Mouse (Mus musculus) MEL (cell line): ENCODE data around the gene Gm9376. TPM values are rescaled to one million over a fixed set of nuclear protein-coding genes. Genes with fewer than 3 reads are reported as not detected.

Source experiments
- DNase-seq: peaks from one replicate; pipeline ENCODE4 v3.0.0; 2011; ENCODE audit warnings: low read depth, low spot score
- H3K27ac ChIP-seq: 2 replicates; pipeline ENCODE4 v1.5.1; 2012; ENCODE audit warnings: low read depth, mild to moderate bottlenecking, control low read depth, low read length, moderate library complexity; ENCODE audit not compliant: control insufficient read depth
- H3K27me3 ChIP-seq, 2 experiments: fragments of 150-350 bp in 1 of 2; sonication (generic) in 1 of 2; 2 replicates each; pipeline ENCODE4 v1.6.1; 2012; ENCODE audit warnings: low read length in 2 of 2, mild to moderate bottlenecking in 2 of 2, improper control_type of control experiment in 1 of 2, moderate library complexity in 1 of 2; ENCODE audit not compliant: insufficient read depth in 2 of 2, control insufficient read depth in 1 of 2
- H3K36me3 ChIP-seq, 2 experiments: 2 replicates each; pipeline ENCODE4 v1.6.1; 2012 to 2014; ENCODE audit warnings: low read length in 2 of 2, improper control_type of control experiment in 1 of 2, inconsistent platforms in 1 of 2, mild to moderate bottlenecking in 1 of 2; ENCODE audit not compliant: insufficient read depth in 2 of 2, control insufficient read depth in 1 of 2
- H3K4me1 ChIP-seq, 2 experiments: fragments of 150-350 bp in 1 of 2; sonication (generic) in 1 of 2; 2 replicates each; pipeline ENCODE4 v1.6.1; 2012; ENCODE audit warnings: low read length in 2 of 2, improper control_type of control experiment in 1 of 2, mild to moderate bottlenecking in 1 of 2; ENCODE audit not compliant: insufficient read depth in 2 of 2, control insufficient read depth in 1 of 2
- H3K4me3 ChIP-seq, 2 experiments: fragments of 150-350 bp in 1 of 2; sonication (generic) in 1 of 2; 2 replicates each; pipeline ENCODE4 v1.5.1; 2012; ENCODE audit warnings: low read depth in 2 of 2, low read length in 2 of 2, mild to moderate bottlenecking in 2 of 2, moderate library complexity in 2 of 2, control low read depth in 1 of 2, improper control_type of control experiment in 1 of 2; ENCODE audit not compliant: control insufficient read depth in 1 of 2, insufficient read depth in 1 of 2
- H3K79me2 ChIP-seq: 2 replicates; pipeline ENCODE4 v1.6.1; 2012; ENCODE audit warnings: mild to moderate bottlenecking, low read length, moderate library complexity; ENCODE audit not compliant: control insufficient read depth, poor library complexity, insufficient read depth
- H3K9ac ChIP-seq: 2 replicates; pipeline ENCODE4 v1.6.1; 2012; ENCODE audit warnings: low read depth, mild to moderate bottlenecking, control low read depth, low read length, moderate library complexity; ENCODE audit not compliant: control insufficient read depth, poor library complexity, severe bottlenecking
- H3K9me3 ChIP-seq: fragments of 150-350 bp; sonication (generic); replicated peaks from 2 replicates; pipeline ENCODE4 v1.6.1; 2012; ENCODE audit warnings: mild to moderate bottlenecking, low read length, improper control_type of control experiment, moderate library complexity; ENCODE audit not compliant: insufficient read depth
- E2F4 ChIP-seq: IDR thresholded peaks from 2 replicates; pipeline ENCODE4 v1.6.1; 2011; ENCODE audit warnings: low read depth, low read length, improper control_type of control experiment, borderline replicate concordance
- EP300 ChIP-seq, 2 experiments: IDR thresholded peaks; 2 replicates each; pipeline ENCODE4 v1.6.1; 2011; ENCODE audit warnings: improper control_type of control experiment in 2 of 2, low read length in 2 of 2, low read depth in 1 of 2, mild to moderate bottlenecking in 1 of 2
- ETS1 ChIP-seq: IDR thresholded peaks from 2 replicates; pipeline ENCODE4 v1.6.1; 2012; ENCODE audit warnings: low read depth, mild to moderate bottlenecking, inconsistent platforms, low read length, improper control_type of control experiment, moderate library complexity
- GATA1 ChIP-seq: IDR thresholded peaks from 2 replicates; pipeline ENCODE4 v1.6.1; 2011; ENCODE audit warnings: low read depth, low read length, improper control_type of control experiment
- KAT2A ChIP-seq: conservative IDR thresholded peaks from 2 replicates; pipeline ENCODE4 v1.6.1; 2012; ENCODE audit warnings: low read depth, low read length, improper control_type of control experiment, inconsistent platforms
- MAX ChIP-seq: IDR thresholded peaks from 2 replicates; pipeline ENCODE4 v1.6.1; 2011; ENCODE audit warnings: low read length, improper control_type of control experiment
- MAZ ChIP-seq: IDR thresholded peaks from 2 replicates; pipeline ENCODE4 v1.6.1; 2012; ENCODE audit warnings: low read depth, mild to moderate bottlenecking, inconsistent platforms, low read length, improper control_type of control experiment
- MXI1 ChIP-seq: IDR thresholded peaks from 2 replicates; pipeline ENCODE4 v1.6.1; 2011; ENCODE audit warnings: mild to moderate bottlenecking, low read depth, low read length, improper control_type of control experiment
- MYC ChIP-seq: IDR thresholded peaks from 2 replicates; pipeline ENCODE4 v1.6.1; 2011; ENCODE audit warnings: low read depth, mild to moderate bottlenecking, low read length, improper control_type of control experiment, moderate library complexity
- NELFE ChIP-seq: IDR thresholded peaks from 2 replicates; pipeline ENCODE4 v1.6.1; 2011; ENCODE audit warnings: low read depth, low read length, improper control_type of control experiment
- NRF1 ChIP-seq: IDR thresholded peaks from 2 replicates; pipeline ENCODE4 v1.6.1; 2014; ENCODE audit warnings: low read depth, mild to moderate bottlenecking, inconsistent platforms, low read length, improper control_type of control experiment, moderate library complexity; ENCODE audit not compliant: poor library complexity, insufficient read depth, severe bottlenecking
- POLR2AphosphoS5 ChIP-seq: IDR thresholded peaks from 2 replicates; pipeline ENCODE4 v1.6.1; 2012; ENCODE audit warnings: low read depth, borderline replicate concordance, mild to moderate bottlenecking, inconsistent platforms, low read length, moderate library complexity, mixed read lengths
- SIN3A ChIP-seq: IDR thresholded peaks from 2 replicates; pipeline ENCODE4 v1.6.1; 2012; ENCODE audit warnings: low read length, improper control_type of control experiment, inconsistent platforms
- TAL1 ChIP-seq: IDR thresholded peaks from 2 replicates; pipeline ENCODE4 v1.6.1; 2012; ENCODE audit warnings: mild to moderate bottlenecking, inconsistent platforms, low read length, moderate library complexity, mixed read lengths
- TCF12 ChIP-seq: IDR thresholded peaks from 2 replicates; pipeline ENCODE4 v1.6.1; 2014; ENCODE audit warnings: low read depth, mild to moderate bottlenecking, inconsistent platforms, low read length, improper control_type of control experiment, moderate library complexity
- UBTF ChIP-seq: IDR thresholded peaks from 2 replicates; pipeline ENCODE4 v1.6.1; 2012; ENCODE audit warnings: low read depth, mild to moderate bottlenecking, inconsistent platforms, low read length, improper control_type of control experiment, moderate library complexity, borderline replicate concordance; ENCODE audit not compliant: insufficient read depth
- USF1 ChIP-seq: IDR thresholded peaks from 2 replicates; pipeline ENCODE4 v1.6.1; 2014; ENCODE audit warnings: low read depth, mild to moderate bottlenecking, inconsistent platforms, low read length, improper control_type of control experiment, moderate library complexity
- USF2 ChIP-seq, 2 experiments: IDR thresholded peaks; 2 replicates each; pipeline ENCODE4 v1.6.1; 2011 to 2012; ENCODE audit warnings: improper control_type of control experiment in 2 of 2, low read length in 2 of 2, borderline replicate concordance in 1 of 2, inconsistent platforms in 1 of 2, low read depth in 1 of 2, mild to moderate bottlenecking in 1 of 2; ENCODE audit not compliant: insufficient read depth in 1 of 2
- ZC3H11A ChIP-seq: IDR thresholded peaks from 2 replicates; pipeline ENCODE4 v1.6.1; 2012; ENCODE audit warnings: low read depth, mild to moderate bottlenecking, inconsistent platforms, low read length, improper control_type of control experiment
- ZKSCAN1 ChIP-seq: IDR thresholded peaks from 2 replicates; pipeline ENCODE4 v1.6.1; 2012; ENCODE audit warnings: low read depth, mild to moderate bottlenecking, inconsistent platforms, low read length, improper control_type of control experiment, moderate library complexity
- ZNF384 ChIP-seq: IDR thresholded peaks from 2 replicates; pipeline ENCODE4 v1.6.1; 2012; ENCODE audit warnings: low read depth, mild to moderate bottlenecking, inconsistent platforms, low read length, improper control_type of control experiment
- polyA plus RNA-seq, 2 experiments: library from polyadenylated mRNA; stranded (reverse) in 1 of 2; unstranded in 1 of 2; fragments of >175 nt in 1 of 2; fragments of >200 nt in 1 of 2; gene quantifications; 2 replicates each; pipeline versions ENCODE4 v1.2.1 to v1.2.4; 2012; ENCODE audit warnings: low replicate concordance in 2 of 2, low read depth in 1 of 2; ENCODE audit not compliant: insufficient read length in 2 of 2, insufficient read depth in 1 of 2, missing spikeins in 1 of 2
- total RNA-seq: library from RNA; depleted of rRNA; stranded (reverse); fragments of 300-350 nt; gene quantifications from 2 replicates; pipeline ENCODE4 v1.2.3, GENCODE M21; 2012

Gene Gm9376
- total and polyA plus RNA-seq, 3 experiments = not detected

DNA sequence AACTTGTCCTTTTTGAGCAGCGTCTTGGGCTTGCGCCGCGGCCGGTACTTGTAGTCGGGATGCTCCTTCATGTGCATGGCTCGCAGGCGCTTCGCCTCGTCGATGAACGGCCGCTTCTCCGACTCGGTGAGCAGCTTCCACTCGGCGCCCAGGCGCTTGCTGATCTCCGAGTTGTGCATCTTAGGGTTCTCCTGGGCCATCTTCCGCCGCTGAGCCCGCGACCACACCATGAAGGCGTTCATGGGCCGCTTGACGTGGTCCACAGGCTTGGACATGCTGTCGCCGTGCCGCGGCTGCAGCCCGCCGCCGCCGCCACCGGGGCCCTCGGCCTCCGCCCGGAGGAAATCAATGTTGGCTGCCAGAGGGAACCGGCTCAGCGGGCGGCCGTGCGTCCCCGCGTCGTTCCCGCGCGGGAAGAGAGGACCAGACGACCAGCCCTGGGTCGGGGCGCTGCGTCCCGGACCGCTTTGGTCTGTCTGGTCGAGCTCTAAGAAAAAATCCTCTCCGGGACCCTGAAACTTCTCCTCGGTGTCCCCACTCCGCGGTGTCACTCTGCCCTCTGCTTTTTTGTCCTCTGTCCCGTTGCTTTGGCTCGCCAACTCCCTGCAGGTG lies 31.3 kb upstream of the Gm9376 start:
- Histone ChIP-seq H3K79me2 (no peaks in the 10 kb centered on the region), H3K9me3 (no peaks in the 10 kb centered on the region), H3K4me3 (no peak overlapping the region), H3K9ac (no peak overlapping the region), H3K27me3 (no peaks in the 10 kb centered on the region), H3K36me3 (no peaks in the 10 kb centered on the region), H3K27ac (no peak overlapping the region), H3K4me1 (no peaks in the 10 kb centered on the region)
- no peak for DNase-seq
- TF ChIP-seq KAT2A = no peak
- TF ChIP-seq MAX = no peak
- TF ChIP-seq EP300 (IDR thresholded peaks at IDR 0.05; ENCODE audit: low read depth in 1 of 2, low read length in 2 of 2) = no peak
- TF ChIP-seq E2F4 = no peak
- no peak for TF ChIP-seq TCF12
- TF ChIP-seq MYC = no peak
- no peak for TF ChIP-seq ZKSCAN1
- TF ChIP-seq POLR2AphosphoS5 = no peak
- no peak for TF ChIP-seq SIN3A
- no peak for TF ChIP-seq ETS1

DNA sequence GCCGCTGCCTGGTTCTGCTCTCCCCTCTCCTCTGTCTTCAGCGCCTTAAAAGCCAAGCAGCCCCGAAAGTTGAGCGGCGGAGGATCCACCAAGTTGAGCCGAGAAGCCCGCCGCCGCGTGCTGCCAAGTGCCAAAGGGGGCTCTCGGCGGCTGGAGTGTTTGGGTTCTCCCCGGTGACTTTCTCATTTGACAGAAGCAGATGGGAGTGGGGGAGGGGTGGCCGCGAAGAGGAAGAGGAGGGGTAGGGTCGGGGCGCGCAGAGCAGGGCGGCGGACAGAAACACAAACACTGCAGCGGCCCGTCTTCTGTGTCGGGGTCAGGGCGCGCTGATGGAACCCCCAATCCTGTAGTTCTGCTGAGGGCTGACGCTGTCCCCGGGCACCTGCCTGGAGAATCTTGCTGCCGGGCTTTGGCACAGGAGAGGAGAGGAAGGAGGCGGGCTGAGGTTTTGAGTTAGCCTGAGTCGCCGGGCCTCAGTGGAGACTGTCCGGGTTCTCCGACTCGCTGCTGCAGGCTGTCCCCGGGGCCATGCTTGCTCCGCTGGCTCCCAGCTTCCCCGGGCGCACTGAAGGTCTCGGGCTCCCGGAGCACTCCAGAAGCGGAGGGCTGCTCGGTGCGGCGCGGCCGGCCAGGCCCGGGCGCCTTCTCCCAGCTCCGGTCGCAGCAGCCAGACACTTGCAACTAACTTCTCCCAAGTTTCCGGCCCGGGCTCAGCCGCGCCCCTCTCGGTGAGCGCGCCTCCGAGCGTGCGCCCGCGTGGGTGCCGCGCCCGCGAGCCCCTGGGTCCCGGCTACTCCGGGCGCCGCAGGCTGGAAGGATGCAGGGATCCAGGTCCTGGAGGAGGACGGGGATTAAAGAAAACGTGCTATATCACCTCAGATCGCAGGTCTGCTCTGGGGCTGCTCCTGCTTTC lies 30.5 kb upstream of the Gm9376 start:
- Histone ChIP-seq H3K9ac (no peak overlapping the region), H3K27me3 (no peaks in the 10 kb centered on the region)
- no peak for TF ChIP-seq ETS1
- TF ChIP-seq NELFE = no peak
- no peak for TF ChIP-seq EP300 (IDR thresholded peaks at IDR 0.05; ENCODE audit: low read depth in 1 of 2, low read length in 2 of 2)
- no peak for TF ChIP-seq ZNF384
- TF ChIP-seq GATA1 = no peak
- TF ChIP-seq E2F4 = no peak
- TF ChIP-seq ZC3H11A = no peak
- TF ChIP-seq KAT2A = no peak
- TF ChIP-seq USF2 (IDR thresholded peaks at IDR 0.05; ENCODE audit: borderline replicate concordance in 1 of 2, insufficient read depth in 1 of 2, low read depth in 1 of 2, low read length in 2 of 2) = no peak
- TF ChIP-seq NRF1 = no peak
- TF ChIP-seq USF1 = no peak
- no peak for TF ChIP-seq MAZ
- no peak for TF ChIP-seq TAL1
- no peak for TF ChIP-seq UBTF
- no peak for TF ChIP-seq MXI1
- TF ChIP-seq, all 39 proteins: peak for 0
- H3K79me2 ChIP-seq = no peaks in the 10 kb centered on the region
- DNase-seq = no peak
- no peaks in the 10 kb centered on the region for H3K36me3 ChIP-seq
- no peak overlapping the region for H3K4me3 ChIP-seq
- H3K4me1 ChIP-seq = no peaks in the 10 kb centered on the region
- no peak overlapping the region for H3K27ac ChIP-seq
- H3K9me3 ChIP-seq = no peaks in the 10 kb centered on the region
